Mouse (Mus musculus): ENCODE results near the gene Sgcd. TPM values are rescaled to one million over a fixed set of nuclear protein-coding genes. Genes with fewer than 3 reads are reported as not detected.

The Sgcd gene
- polyA plus RNA-seq, 1 experiment from 2014 or later, result 6.7 TPM

DNA sequence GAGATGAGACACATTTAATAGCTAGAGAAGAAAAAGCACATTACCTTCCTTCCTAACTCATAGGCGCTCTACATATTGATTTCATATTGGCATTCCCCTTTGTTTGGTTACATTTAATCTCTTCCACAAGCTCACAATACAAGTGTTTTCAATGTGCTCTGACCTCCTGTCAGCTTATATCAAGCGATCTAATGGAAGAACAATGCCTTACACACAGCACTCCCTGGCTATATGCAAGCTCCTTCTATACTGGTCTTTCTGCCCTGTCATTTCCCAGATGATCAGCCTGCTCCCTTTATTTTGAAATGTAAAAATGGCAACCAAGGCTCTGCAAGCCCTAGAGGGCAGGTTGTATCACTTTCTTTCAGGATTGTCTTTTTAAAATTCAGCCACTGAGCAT is 881.1 kb downstream of the Sgcd start:
- Histone ChIP-seq H3K9me3 (replicated peaks; ENCODE audit: control insufficient read depth, low read length) (no peaks in the 10 kb centered on the region), H3K27ac (ENCODE audit: low read length) (no peak overlapping the region), H3K4me2 (ENCODE audit: low read depth, low read length) (no peak overlapping the region), H3K4me1 (ENCODE audit: control insufficient read depth, insufficient read depth, low read length) (peaks cover 3% of the 10 kb centered on the region; the same call in 1 of the 2 replicates), H3K4me3 (ENCODE audit: low read length) (no peak overlapping the region), H3K27me3 (ENCODE audit: control insufficient read depth, insufficient read depth, low read length) (no peaks in the 10 kb centered on the region), H3K36me3 (ENCODE audit: control insufficient read depth, insufficient read depth) (no peaks in the 10 kb centered on the region), H3K9ac (ENCODE audit: low read length) (no peak overlapping the region)
- ATAC-seq (replicated peaks; ENCODE audit: extremely low read depth, insufficient read depth, low FRiP score), result no peak
- WGBS, result 83% methylated on average over 2 of the region's 2 CpGs

DNA sequence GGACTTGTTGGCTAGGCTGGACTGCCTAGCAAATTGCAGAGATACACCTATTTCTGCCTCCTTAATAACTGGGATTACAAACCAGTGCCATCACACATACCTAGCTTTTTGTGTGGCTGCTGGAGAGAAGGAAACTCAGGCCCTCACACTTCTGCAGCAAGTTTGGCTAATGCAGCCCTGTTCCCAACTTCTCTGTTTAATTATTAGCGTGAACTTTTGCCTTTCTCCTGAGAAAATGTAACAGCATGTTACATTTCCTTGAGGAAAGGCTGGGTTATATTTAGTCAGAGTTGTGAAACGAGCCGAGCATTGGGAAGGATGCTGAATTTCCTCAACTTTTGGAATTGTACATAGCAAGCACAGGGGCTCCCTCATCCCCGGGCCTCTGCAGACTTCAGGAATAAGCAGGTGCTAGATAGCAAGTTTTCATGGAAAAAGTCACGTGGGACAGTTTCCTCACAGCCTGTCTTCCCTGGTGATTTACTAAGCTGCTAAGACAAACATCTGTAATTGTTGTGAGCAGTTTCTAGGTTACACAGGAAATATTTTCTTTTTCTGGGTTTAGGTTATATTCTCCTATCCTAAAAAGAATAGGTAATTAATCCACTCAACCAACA is 895.4 kb downstream of the Sgcd start:
- ATAC-seq (replicated peaks; ENCODE audit: extremely low read depth, insufficient read depth, low FRiP score), result no peak
- Histone ChIP-seq H3K4me1 (ENCODE audit: control insufficient read depth, insufficient read depth, low read length) (no peaks in the 10 kb centered on the region), H3K36me3 (ENCODE audit: control insufficient read depth, insufficient read depth) (no peaks in the 10 kb centered on the region), H3K9me3 (replicated peaks; ENCODE audit: control insufficient read depth, low read length) (no peaks in the 10 kb centered on the region), H3K4me2 (ENCODE audit: low read depth, low read length) (no peak overlapping the region), H3K27ac (ENCODE audit: low read length) (no peak overlapping the region), H3K27me3 (ENCODE audit: control insufficient read depth, insufficient read depth, low read length) (no peaks in the 10 kb centered on the region), H3K4me3 (ENCODE audit: low read length) (no peak overlapping the region), H3K9ac (ENCODE audit: low read length) (no peak overlapping the region)
- 60% methylated on average over 5 of the region's 5 CpGs for WGBS

DNA sequence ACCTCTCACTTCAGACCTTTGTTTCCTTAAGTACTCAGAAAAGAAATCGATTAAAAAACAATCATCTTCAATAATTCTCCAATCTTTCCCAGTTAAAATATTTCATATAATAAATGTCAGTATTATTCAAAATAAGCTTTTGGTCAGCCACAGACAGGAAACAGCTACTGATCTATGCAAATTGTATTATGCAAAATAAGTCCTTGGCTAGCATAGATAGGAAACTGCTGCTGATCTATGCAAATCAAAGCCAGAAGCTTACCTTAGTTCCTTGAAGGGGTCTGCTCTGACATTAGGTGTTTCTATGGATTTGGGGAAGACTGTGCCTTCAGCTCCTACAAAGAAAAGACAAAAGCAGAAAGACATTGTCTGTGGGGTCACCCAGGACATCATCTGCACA is 906.3 kb downstream of the Sgcd start:
- Histone ChIP-seq H3K9ac (ENCODE audit: low read length) (no peak overlapping the region), H3K4me3 (ENCODE audit: low read length) (no peak overlapping the region), H3K36me3 (ENCODE audit: control insufficient read depth, insufficient read depth) (no peaks in the 10 kb centered on the region), H3K27me3 (ENCODE audit: control insufficient read depth, insufficient read depth, low read length) (no peaks in the 10 kb centered on the region), H3K9me3 (replicated peaks; ENCODE audit: control insufficient read depth, low read length) (0 out of 2 replicates have a peak, but pooled peaks cover 3% of the 10 kb centered on the region), H3K4me2 (ENCODE audit: low read depth, low read length) (no peak overlapping the region), H3K4me1 (ENCODE audit: control insufficient read depth, insufficient read depth, low read length) (no peaks in the 10 kb centered on the region), H3K27ac (ENCODE audit: low read length) (no peak overlapping the region)
- ATAC-seq (replicated peaks; ENCODE audit: extremely low read depth, insufficient read depth, low FRiP score), result no peak
- 87% methylated on average over 1 of the region's 1 CpGs for WGBS

DNA sequence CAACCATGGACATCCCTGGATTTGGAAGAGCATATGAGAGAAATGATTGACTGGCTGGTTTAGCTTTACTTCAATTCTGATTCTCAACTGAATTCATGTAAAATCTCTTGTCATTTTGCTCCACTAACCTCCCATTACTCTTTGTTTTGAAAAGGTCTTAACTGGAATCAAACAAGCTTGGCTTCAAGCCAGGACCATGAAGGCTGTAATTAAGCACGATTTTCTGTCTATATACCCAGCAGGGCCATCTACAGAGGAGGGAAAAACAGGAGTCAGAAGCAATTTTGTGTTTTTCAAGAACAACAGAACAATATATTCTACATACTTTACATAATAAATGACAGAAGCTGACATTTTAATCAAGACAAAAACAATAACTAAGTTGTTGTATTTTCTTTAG is 915.2 kb downstream of the Sgcd start:
- Histone ChIP-seq H3K27me3 (ENCODE audit: control insufficient read depth, insufficient read depth, low read length) (no peaks in the 10 kb centered on the region), H3K4me3 (ENCODE audit: low read length) (no peak overlapping the region), H3K36me3 (ENCODE audit: control insufficient read depth, insufficient read depth) (no peaks in the 10 kb centered on the region), H3K9me3 (replicated peaks; ENCODE audit: control insufficient read depth, low read length) (no peaks in the 10 kb centered on the region), H3K4me2 (ENCODE audit: low read depth, low read length) (no peak overlapping the region), H3K27ac (ENCODE audit: low read length) (no peak overlapping the region), H3K4me1 (ENCODE audit: control insufficient read depth, insufficient read depth, low read length) (no peaks in the 10 kb centered on the region), H3K9ac (ENCODE audit: low read length) (no peak overlapping the region)
- WGBS, result 58% methylated on average over 1 of the region's 1 CpGs
- no peak for ATAC-seq (replicated peaks; ENCODE audit: extremely low read depth, insufficient read depth, low FRiP score)

DNA sequence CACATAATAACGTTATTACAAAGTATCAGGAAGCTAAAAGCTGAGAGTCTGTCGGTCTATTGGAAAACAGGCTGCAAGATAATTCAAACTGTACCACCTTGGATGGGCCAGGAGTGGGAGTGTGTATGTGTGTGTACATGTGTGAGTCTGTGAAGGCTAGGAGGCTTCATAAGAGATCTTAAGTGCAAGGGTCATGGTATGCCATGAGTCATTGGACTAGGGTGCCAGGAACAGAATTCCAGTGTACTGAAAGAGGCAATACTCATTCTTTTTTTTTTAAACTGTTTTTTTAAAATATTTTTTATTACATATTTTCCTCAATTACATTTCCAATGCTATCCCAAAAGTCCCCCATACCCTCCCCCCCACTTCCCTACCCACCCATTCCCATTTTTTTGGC is 917.6 kb downstream of the Sgcd start:
- H3K4me1 ChIP-seq (ENCODE audit: control insufficient read depth, insufficient read depth, low read length), result no peaks in the 10 kb centered on the region
- H3K27me3 ChIP-seq (ENCODE audit: control insufficient read depth, insufficient read depth, low read length), result no peaks in the 10 kb centered on the region
- no peak overlapping the region for H3K4me2 ChIP-seq (ENCODE audit: low read depth, low read length)
- no peak overlapping the region for H3K27ac ChIP-seq (ENCODE audit: low read length)
- H3K36me3 ChIP-seq (ENCODE audit: control insufficient read depth, insufficient read depth), result no peaks in the 10 kb centered on the region
- H3K9ac ChIP-seq (ENCODE audit: low read length), result no peak overlapping the region
- H3K9me3 ChIP-seq (replicated peaks; ENCODE audit: control insufficient read depth, low read length), result no peaks in the 10 kb centered on the region
- 80% methylated on average over 2 of the region's 2 CpGs for WGBS
- no peak for ATAC-seq (replicated peaks; ENCODE audit: extremely low read depth, insufficient read depth, low FRiP score)
- no peak overlapping the region for H3K4me3 ChIP-seq (ENCODE audit: low read length)

DNA sequence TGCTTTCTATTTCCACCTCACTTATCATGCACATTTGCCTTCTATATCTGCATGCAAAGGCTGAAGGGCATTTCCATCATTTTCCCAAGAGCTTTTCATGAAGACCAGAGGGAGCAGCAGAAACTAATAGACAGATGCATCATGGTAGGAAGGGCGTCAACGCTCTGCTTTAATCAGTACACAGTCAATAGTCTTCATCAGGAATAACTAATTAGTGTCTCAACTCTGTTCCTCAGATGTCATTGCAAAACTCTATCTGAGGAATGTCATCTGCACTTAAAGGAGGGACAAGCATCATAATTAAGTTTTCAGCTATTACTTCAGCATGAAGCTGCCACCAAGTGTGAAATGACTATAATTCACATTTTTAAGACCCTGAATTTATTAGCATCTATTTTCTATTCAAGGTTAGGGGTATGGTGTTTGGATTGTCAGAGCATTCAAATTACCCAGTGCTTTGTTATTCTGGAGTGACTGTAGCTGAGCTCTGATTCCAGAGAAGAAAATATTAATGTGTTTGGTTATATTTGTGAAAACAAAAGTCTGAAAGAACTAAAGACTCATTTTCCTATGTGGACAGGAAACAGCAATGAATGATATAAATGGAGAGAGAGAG is 918.9 kb downstream of the Sgcd start:
- Histone ChIP-seq H3K36me3 (ENCODE audit: control insufficient read depth, insufficient read depth) (no peaks in the 10 kb centered on the region), H3K4me1 (ENCODE audit: control insufficient read depth, insufficient read depth, low read length) (no peaks in the 10 kb centered on the region), H3K9me3 (replicated peaks; ENCODE audit: control insufficient read depth, low read length) (no peaks in the 10 kb centered on the region), H3K9ac (ENCODE audit: low read length) (no peak overlapping the region), H3K4me2 (ENCODE audit: low read depth, low read length) (no peak overlapping the region), H3K4me3 (ENCODE audit: low read length) (no peak overlapping the region), H3K27me3 (ENCODE audit: control insufficient read depth, insufficient read depth, low read length) (no peaks in the 10 kb centered on the region), H3K27ac (ENCODE audit: low read length) (no peak overlapping the region)
- ATAC-seq (replicated peaks; ENCODE audit: extremely low read depth, insufficient read depth, low FRiP score), result no peak
- 84% methylated on average over 2 of the region's 2 CpGs for WGBS

DNA sequence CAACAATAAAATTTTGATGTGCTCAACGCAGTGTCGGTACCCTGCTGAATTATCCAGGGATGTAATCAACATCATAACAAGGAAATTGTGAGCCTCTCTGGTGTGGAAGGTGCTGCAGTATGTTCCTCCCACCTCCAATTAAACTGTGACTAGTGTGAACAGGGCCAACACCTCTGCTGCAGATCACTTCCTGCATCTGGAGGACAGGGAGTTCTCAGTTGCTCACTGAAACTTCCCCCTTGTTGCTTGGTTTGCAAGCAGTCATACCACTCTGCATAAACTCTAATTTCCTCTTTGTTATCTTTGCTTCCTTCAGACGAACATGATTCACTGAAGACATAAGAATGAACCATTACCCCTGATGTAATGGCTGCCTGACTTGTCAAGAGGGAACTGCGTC is 925.1 kb downstream of the Sgcd start:
- H3K9ac ChIP-seq (ENCODE audit: low read length), result no peak overlapping the region
- no peaks in the 10 kb centered on the region for H3K9me3 ChIP-seq (replicated peaks; ENCODE audit: control insufficient read depth, low read length)
- no peaks in the 10 kb centered on the region for H3K4me1 ChIP-seq (ENCODE audit: control insufficient read depth, insufficient read depth, low read length)
- H3K4me3 ChIP-seq (ENCODE audit: low read length), result no peak overlapping the region
- no peaks in the 10 kb centered on the region for H3K36me3 ChIP-seq (ENCODE audit: control insufficient read depth, insufficient read depth)
- ATAC-seq (replicated peaks; ENCODE audit: extremely low read depth, insufficient read depth, low FRiP score), result no peak
- no peak overlapping the region for H3K4me2 ChIP-seq (ENCODE audit: low read depth, low read length)
- 68% methylated on average over 4 of the region's 4 CpGs for WGBS
- no peak overlapping the region for H3K27ac ChIP-seq (ENCODE audit: low read length)
- H3K27me3 ChIP-seq (ENCODE audit: control insufficient read depth, insufficient read depth, low read length), result no peaks in the 10 kb centered on the region

DNA sequence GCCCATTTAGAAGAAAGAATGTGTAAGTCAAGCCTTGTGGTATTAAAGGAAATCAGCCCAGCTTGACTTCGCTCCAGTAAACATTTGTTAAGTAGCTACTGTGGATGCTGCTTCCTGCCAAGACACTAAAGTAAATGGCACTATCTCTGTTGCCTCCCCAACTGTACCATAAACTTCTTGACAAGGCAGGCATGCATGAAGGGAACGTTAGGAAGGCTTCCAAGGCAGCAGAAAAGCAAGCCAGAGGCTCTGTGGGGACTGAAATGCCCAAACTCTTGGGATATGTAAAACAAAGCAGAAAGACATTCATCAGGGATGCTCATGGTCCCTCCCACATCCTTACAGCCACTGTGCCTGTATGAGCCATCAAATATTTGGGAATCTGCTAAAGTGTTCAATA is 938.4 kb downstream of the Sgcd start:
- Histone ChIP-seq H3K9ac (ENCODE audit: low read length) (no peak overlapping the region), H3K27ac (ENCODE audit: low read length) (no peak overlapping the region), H3K4me2 (ENCODE audit: low read depth, low read length) (no peak overlapping the region), H3K27me3 (ENCODE audit: control insufficient read depth, insufficient read depth, low read length) (no peaks in the 10 kb centered on the region), H3K36me3 (ENCODE audit: control insufficient read depth, insufficient read depth) (no peaks in the 10 kb centered on the region), H3K4me3 (ENCODE audit: low read length) (no peak overlapping the region), H3K9me3 (replicated peaks; ENCODE audit: control insufficient read depth, low read length) (no peaks in the 10 kb centered on the region), H3K4me1 (ENCODE audit: control insufficient read depth, insufficient read depth, low read length) (peaks cover 5% of the 10 kb centered on the region)
- 56% methylated on average over 2 of the region's 2 CpGs for WGBS
- no peak for ATAC-seq (replicated peaks; ENCODE audit: extremely low read depth, insufficient read depth, low FRiP score)

DNA sequence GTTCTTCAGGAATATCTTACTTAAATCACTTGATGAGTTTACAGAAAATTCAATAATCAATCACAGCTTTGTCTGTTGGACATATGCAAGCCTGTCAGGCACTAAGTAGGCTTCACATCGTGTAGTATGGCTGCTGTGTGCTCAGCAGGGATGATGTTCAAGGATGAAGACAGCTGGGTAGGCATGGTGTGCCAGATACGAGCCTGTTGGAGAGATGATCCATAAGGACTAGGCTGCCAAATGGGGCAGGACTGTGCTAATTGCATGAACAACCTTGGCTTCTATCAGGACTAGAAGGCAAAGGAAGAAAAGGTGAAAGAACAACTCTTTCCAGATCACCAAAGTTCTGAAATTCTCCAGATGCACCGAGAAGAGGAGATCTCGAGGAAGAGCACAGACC is 939.0 kb downstream of the Sgcd start:
- ATAC-seq (replicated peaks; ENCODE audit: extremely low read depth, insufficient read depth, low FRiP score), result no peak
- Histone ChIP-seq H3K9me3 (replicated peaks; ENCODE audit: control insufficient read depth, low read length) (peaks cover 1% of the 10 kb centered on the region; the same call in 1 of the 2 replicates), H3K4me2 (ENCODE audit: low read depth, low read length) (no peak overlapping the region), H3K4me1 (ENCODE audit: control insufficient read depth, insufficient read depth, low read length) (peaks cover 5% of the 10 kb centered on the region), H3K36me3 (ENCODE audit: control insufficient read depth, insufficient read depth) (no peaks in the 10 kb centered on the region), H3K4me3 (ENCODE audit: low read length) (no peak overlapping the region), H3K27ac (ENCODE audit: low read length) (no peak overlapping the region), H3K27me3 (ENCODE audit: control insufficient read depth, insufficient read depth, low read length) (no peaks in the 10 kb centered on the region), H3K9ac (ENCODE audit: low read length) (no peak overlapping the region)
- WGBS, result 80% methylated on average over 4 of the region's 4 CpGs
